Mouse (Mus musculus): ENCODE data around the gene Exosc9.
A peak's percentile ranks its signal among the peaks of the same experiment; 100 is the strongest.

The Exosc9 gene

DNA sequence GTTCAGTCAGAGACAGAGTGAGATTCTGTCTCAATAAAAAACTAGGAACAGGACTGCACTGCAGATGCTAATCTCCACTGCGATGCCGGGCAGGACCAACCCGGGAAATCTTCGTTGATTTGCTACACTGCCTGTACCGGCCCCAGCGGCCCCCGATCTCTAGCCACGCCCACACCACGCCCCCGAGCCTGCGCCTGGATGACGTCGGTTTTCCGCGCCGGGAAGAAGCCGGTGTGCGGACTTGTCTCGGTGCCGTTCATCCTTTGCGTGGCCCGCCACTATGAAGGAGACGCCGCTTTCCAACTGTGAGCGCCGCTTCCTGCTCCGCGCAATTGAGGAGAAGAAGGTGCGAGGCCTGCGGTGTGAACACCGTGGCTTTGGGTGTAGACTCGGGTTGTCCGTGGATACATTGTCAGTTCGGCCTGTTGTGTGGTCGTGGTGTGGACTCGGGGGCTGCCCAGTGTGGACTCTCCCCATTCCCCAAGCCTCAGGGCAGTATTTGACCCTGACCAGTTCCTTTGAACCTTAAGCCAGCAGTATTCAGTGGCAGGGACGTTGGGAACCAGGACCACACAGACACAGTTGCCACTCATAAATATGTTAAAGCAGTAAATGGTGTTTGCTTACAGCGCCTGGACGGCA is at the start of gene Exosc9:
Gene Exosc9, plus strand, starts transcription at position 201 of the 642 bp plus-strand sequence.
- peak; percentile 92 to 96 for DNase-seq (ENCODE audit: low spot score in 2 of 2)

GRCm38 (mm10) chr3:36505306-36505705 is 47.1 kb upstream of the Exosc9 start:
- no peak for DNase-seq (ENCODE audit: low spot score in 2 of 2)

GRCm38 (mm10) chr3:36505809-36506735 is 46.3 kb upstream of the Exosc9 start:
- DNase-seq (ENCODE audit: low spot score in 2 of 2): no peak

DNA sequence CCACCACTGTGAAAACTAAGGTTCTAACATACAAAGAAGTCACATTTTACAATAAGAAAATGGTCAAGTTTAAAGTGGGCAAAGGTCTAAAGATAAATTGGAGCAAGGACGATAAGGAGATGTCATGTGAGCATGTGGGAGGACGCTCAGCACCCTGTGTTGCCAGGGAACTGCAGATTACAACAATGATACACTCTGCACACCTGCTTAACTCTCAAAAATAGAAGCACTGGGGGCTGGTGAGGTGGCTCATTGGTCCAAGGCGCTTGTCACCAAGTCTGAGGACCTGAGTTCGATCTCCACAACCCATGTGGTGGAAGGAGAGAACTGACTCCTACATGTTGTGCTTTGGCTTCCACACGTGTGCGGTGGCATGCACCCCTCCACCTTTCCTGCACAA is 40.9 kb upstream of the Exosc9 start:
- no peak for DNase-seq (ENCODE audit: low spot score in 2 of 2)

- no peak for DNase-seq (ENCODE audit: low spot score in 2 of 2)
Observed at GRCm38 (mm10) chr3:36516196-36516595, 36.2 kb upstream of the Exosc9 start.

GRCm38 (mm10) chr3:36521073-36522060 is 31.0 kb upstream of the Exosc9 start, which contains the start of gene Gm11549:
Gm11549 (minus strand) TSS chr3:36521813.
- DNase-seq (ENCODE audit: low spot score in 2 of 2): no peak

DNA sequence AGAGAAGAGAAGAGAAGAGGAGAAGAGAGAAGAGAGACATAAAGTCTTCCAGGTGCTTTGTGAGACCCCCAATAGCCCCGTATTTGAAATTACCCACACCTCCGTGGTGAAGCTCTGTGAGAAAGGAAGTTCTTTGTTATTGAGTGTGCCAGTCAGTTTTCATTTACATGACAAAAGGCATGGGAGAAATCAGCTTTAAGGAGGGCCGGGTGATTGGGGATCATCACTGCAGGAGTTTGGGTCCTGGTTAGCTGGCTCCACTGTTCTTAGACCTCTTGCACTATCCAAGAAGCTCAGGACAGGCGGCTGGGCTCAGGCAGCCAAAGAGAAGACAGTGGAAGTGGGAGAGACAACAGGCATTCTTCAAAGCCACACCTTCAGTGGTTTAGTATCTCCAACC is 30.3 kb upstream of the Exosc9 start:
- no peak for DNase-seq (ENCODE audit: low spot score in 2 of 2)

DNA sequence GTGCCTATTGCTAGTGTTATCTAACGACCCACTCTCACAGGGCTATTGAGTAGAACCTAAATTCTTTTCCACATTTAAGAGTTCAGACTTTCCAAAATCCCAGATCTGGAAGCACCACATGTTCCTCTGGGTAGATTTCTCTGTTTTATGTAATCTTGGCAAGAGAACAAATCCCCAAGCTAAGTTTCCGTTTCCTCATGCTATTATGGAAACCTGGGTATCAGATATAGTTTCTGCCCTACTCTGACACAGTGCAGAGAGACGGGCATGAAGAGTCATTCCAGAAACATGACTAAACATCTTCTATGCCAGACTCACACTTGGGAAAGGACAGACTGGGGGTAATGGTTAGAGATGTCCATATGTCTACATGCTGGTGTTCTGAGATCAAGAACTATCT is 27.9 kb upstream of the Exosc9 start:
- no peak for DNase-seq (ENCODE audit: low spot score in 2 of 2)

DNA sequence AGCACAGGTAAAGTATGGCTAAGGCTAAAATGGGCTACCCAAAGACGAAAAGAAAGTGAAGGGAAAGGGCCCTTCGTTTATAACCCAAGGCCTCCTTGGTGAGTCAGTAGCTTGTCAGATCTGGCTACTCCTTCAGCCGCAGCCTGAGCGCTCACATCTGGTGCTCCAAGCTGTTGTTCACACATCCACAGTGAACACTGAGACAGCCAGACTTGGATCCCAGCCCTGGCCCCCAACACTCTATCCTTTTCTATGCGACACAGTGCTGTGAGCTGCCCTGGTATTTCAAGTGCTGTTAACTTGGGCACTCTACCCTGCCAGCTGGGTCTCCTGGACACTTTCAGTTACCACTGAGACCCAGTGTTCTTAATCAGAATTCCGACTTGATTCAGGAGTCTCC is 22.1 kb upstream of the Exosc9 start:
- DNase-seq (ENCODE audit: low spot score in 2 of 2): no peak

DNA sequence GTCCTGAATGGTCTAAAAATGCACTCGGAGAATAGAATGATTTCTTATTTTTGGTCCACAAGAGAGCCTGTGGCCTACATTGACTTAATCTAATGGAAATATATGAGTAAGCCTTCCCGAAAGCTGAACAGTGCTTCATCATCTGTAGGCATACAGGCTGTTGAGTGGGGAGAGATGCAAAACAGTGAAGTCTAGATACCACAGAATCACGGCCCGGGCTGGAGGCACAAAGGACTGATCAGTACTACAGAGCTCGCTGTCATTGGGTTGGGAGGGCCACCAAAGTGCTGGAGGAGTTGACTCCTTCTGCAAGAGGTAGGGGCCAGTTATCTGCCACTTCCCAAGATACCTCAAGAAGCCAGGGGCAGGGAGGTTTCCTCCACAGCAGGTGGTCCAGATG is 21.6 kb upstream of the Exosc9 start:
- DNase-seq (ENCODE audit: low spot score in 2 of 2): no peak

DNA sequence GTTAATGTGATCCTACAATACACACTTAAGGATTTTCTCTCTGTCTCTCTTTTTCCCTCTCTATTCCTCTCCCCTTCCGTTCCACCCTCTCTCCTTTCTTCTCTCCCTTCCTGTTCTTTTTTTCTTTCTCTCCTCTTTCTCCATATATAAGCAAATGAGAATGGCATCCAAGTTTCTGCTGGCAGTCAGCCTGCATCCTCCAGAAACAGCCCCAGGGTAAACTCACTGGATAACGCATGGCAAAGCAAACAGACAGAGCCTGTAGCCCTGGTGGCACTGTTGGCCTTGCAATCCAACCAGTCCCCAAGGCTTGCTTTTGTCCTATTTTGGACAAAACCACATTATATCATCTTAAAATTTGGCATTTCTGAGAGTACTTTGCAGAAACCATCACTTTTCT is 21.2 kb upstream of the Exosc9 start:
- DNase-seq (ENCODE audit: low spot score in 2 of 2): no peak

DNA sequence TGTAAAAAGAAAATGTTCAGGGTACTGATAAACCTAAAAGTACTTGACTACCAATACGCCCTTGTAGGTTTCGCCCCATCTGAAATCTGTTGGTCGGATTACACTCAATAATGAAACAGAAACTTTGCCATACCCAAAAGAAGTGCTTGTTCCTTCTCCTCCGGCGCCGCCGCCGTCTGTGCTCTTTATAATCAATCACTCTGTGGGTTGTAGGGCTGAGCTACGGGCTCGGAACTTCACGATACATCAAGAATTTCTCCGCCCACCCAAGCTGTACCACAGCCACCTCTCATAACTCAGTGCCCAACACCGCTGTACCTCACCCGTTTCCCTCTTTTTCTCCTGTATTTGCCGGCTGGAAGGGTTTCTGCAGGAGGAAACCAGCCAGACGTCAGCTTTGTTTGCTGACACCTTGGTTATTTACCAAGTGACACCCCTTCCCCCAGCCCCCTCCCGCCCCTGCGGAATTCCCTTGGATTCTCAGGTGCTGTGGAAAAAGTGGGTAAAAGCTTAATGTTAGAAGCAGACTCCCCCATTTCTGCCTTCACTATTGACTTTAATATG is 20.3 kb upstream of the Exosc9 start:
- DNase-seq (ENCODE audit: low spot score in 2 of 2): no peak

DNA sequence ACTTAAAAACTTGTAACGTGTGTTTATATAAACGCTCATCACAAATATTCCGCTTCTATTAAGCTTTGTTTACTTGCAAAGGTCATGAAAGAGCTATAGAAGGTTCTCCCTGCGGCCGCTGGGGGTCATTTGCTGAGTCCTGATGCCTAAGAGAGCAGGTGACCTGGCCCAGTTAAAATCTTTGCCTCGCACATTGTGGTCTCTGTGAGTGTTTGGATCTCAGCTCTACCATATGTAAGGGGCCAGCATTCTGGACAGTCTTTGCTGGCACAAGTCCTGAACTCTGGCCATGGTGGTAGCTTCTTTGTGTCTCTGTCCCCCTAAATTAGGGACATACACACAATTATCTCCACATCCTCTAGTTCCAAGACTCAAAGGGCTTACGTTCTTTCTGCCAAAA is 19.7 kb upstream of the Exosc9 start:
- no peak for DNase-seq (ENCODE audit: low spot score in 2 of 2)

DNA sequence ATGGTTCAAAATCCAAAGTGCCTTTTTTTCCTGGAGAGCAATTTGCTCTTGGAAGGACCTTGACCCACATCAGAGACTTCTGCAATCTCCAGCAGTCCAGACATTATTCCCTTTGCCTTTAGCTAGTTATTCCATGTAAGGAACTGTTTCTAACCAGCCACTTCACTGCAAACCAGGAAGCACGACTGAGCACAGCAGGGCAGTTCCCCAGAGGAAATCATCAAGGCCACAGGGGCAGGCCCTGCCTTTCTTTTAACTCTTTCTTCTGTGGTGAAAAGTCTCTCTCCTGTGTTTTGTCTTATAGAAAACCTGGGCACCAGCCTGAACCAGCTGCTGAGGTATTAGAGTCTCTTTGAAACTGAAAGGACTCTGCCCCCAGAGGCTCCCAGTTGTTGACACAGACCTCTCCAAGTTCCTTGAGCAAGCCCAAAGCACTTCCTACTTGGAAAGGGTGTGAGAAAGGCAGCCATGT is 19.2 kb upstream of the Exosc9 start:
- no peak for DNase-seq (ENCODE audit: low spot score in 2 of 2)

DNA sequence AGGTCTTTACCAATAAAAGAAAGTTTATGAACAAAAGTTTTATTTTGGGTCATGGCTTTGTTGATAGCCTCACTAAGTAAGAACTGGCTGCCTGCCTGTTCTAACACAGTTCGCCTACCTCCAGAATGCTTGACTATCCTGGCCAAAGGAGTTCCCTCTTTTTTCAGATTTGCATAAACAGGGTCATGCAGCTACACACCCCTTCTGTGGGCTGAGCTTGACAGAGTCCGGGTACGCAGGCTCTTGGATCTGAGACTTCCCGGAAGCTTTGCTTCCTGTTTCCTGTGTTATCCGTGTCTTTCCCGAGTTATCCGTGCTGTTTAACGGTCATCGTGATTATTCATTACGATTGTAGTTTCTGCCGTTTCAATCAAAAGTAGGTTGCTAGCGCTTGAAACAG is 16.4 kb upstream of the Exosc9 start:
- DNase-seq (ENCODE audit: low spot score in 2 of 2): no peak

DNA sequence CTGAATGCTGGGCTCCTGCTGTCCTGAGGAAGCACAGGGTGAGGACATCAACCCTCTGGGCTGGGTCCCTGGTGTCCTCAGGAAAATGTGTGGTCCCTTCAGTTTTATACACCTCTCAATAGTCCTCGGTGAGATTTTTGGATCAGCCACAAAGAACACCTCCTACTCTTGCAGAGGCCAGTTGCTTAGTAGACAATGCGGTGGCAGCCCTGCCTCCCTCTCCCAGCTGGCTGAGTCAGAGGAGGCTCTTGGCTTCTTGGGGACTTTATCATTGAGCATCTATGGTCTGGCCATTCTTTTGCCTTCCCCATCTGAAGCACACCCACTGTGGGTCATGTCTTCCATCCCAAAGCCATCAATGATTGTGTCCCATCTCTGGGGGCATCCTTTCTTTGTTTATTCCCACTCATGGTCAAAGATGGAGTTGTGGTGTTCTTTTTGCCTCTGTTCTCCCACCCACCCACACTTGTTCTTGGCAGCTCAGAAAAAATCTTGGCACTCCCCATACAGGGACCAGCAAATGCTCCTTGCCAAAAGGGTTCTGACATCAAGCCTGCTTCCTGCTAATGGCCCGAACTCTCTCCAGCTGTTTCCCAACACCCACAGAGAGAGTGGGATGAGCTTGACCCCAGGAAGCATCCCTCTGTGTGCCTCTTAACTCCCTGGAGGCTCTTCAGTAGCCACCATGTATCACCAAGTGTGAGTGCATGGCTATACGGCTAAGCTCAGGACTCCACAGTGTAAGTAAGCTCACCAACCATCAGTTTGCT is 14.5 kb upstream of the Exosc9 start:
- no peak for DNase-seq (ENCODE audit: low spot score in 2 of 2)

DNA sequence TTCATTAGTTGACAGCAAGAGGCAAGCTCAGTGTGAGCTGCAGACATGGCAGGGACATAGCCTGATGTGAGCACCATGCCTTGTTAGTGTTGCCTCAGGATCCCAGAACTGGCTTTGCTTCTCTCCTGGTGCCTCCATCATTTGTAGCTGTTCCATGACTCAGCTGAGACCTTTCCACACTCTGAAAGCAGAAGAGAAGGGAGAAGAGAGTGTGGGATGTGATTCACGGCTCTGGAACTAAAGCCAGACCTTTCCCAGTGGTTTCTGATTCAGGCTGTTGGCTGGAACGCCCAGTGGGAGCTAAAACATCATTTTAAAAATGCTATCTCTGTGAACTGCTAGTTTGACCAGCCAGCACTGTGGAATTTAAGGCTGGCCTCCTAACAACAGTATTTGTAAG is 11.7 kb upstream of the Exosc9 start:
- no peak for DNase-seq (ENCODE audit: low spot score in 2 of 2)

GRCm38 (mm10) chr3:36541399-36541798 is 11.0 kb upstream of the Exosc9 start:
- DNase-seq (ENCODE audit: low spot score in 2 of 2): no peak

GRCm38 (mm10) chr3:36544961-36545360 is 7.4 kb upstream of the Exosc9 start:
- no peak for DNase-seq (ENCODE audit: low spot score in 2 of 2)

DNA sequence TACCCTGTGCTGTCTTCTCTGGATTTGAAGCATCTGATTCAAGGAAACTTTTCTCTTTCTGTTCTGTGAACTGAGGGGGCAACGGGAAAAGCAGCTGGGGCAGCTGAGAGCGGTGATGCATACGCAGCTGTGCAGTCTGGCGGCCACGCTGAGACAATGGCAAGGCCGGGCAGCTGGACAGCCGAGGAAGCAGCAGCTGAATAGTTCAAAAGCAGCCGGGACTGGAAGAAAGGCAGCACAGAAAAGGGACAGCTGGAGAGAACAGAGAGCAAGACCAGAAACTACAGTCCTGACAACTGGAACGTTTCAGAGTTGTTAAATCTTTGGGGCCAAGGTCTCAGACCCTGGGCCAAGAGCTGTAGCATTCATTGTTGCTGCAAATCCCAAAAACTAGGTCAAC is 1.1 kb upstream of the Exosc9 start:
- peak in 1 of 2 experiments; percentile 22 for DNase-seq (ENCODE audit: low spot score in 2 of 2)

All from cerebellum, postnatal 4 days (tissue).